Mouse (Mus musculus) heart, embryonic 16.5 days (tissue): ENCODE measurements around the gene Ogfod1. TPM values are rescaled to one million over a fixed set of nuclear protein-coding genes. Genes with fewer than 3 reads are reported as not detected.

Source experiments
- ATAC-seq: fragments of 200-750 bp; cut with Nextera tagmentation; replicated peaks from 2 replicates; pipeline ENCODE4 v1.8.0; 2017; ENCODE audit warnings: moderate number of reproducible peaks; ENCODE audit not compliant: insufficient read depth, low FRiP score; ENCODE audit errors: extremely low read depth
- H3K27ac ChIP-seq: fragments of 300-500 bp; sonication (generic); 2 replicates; pipeline ENCODE4 v1.5.1; 2014; ENCODE audit warnings: mild to moderate bottlenecking, low read length, control low read depth, moderate library complexity
- H3K27me3 ChIP-seq: fragments of 300-500 bp; sonication (generic); 2 replicates; pipeline ENCODE4 v1.6.1; 2014; ENCODE audit warnings: low read length, mixed read lengths; ENCODE audit not compliant: control insufficient read depth, insufficient read depth
- H3K36me3 ChIP-seq: fragments of 300-500 bp; sonication (generic); 2 replicates; pipeline ENCODE4 v1.6.1; 2014; ENCODE audit not compliant: control insufficient read depth, insufficient read depth
- H3K4me1 ChIP-seq: fragments of 300-500 bp; sonication (generic); 2 replicates; pipeline ENCODE4 v1.6.1; 2014; ENCODE audit warnings: low read length, mixed read lengths; ENCODE audit not compliant: control insufficient read depth, insufficient read depth
- H3K4me2 ChIP-seq: fragments of 300-500 bp; sonication (generic); 2 replicates; pipeline ENCODE4 v1.6.1; 2014; ENCODE audit warnings: low read depth, mild to moderate bottlenecking, control low read depth, low read length
- H3K4me3 ChIP-seq: fragments of 300-500 bp; sonication (generic); 2 replicates; pipeline ENCODE4 v1.5.1; 2014; ENCODE audit warnings: mild to moderate bottlenecking, control low read depth, low read length
- H3K9ac ChIP-seq: fragments of 300-500 bp; sonication (generic); 2 replicates; pipeline ENCODE4 v1.6.1; 2014; ENCODE audit warnings: low read length, control low read depth
- H3K9me3 ChIP-seq: fragments of 300-500 bp; sonication (generic); replicated peaks from 2 replicates; pipeline ENCODE4 v1.6.1; 2016; ENCODE audit warnings: low read length; ENCODE audit not compliant: control insufficient read depth
- WGBS: fragments of 180-500 bp; shearing (Covaris S2); extraction: QIAGEN DNeasy Blood & Tissue Kit; methylation state at CpG from one replicate; pipeline ENCODE4 v1.1.7; 2014; 5-methylcytosine and 5-hydroxymethylcytosine counted together
- polyA plus RNA-seq: library from polyadenylated mRNA; unstranded; fragments of >200 nt; fragmentation: Nextera tagmentation; extraction: Ambion mirVana; gene quantifications from 2 replicates; pipeline ENCODE4 v1.2.1, GENCODE M21; 2015

Ogfod1 gene
- polyA plus RNA-seq, result 11.1 and 12.2 TPM in 2 replicates

- Histone ChIP-seq H3K9ac (peak within 1 kb of the TSS; percentile 85), H3K4me2 (peak within 1 kb of the TSS; percentile 92), H3K4me1 (peaks cover 22% of the 10 kb centered on the region), H3K4me3 (peak within 1 kb of the TSS; percentile 96), H3K27ac (peak within 1 kb of the TSS; percentile 84), H3K36me3 (no peaks in the 10 kb centered on the region; the same call in 1 of the 2 replicates), H3K9me3 (no peaks in the 10 kb centered on the region), H3K27me3 (no peaks in the 10 kb centered on the region)
- WGBS, result under 1% methylated on average over 37 of the region's 41 CpGs
- ATAC-seq, result peak; percentile 99
Observed at GRCm38 (mm10) chr8:94036944-94037524, at the start of gene Ogfod1, which contains the start of gene Nudt21. Gene Ogfod1, plus strand, starts transcription at chr8:94037198. Gene Nudt21, minus strand, starts transcription at chr8:94037031.

GRCm38 (mm10) chr8:93989739-93990138, 47.3 kb upstream of the Ogfod1 start:
- Histone ChIP-seq H3K4me2 (no peak overlapping the region), H3K4me3 (no peak overlapping the region), H3K27me3 (no peaks in the 10 kb centered on the region), H3K36me3 (peaks cover 36% of the 10 kb centered on the region), H3K27ac (no peak overlapping the region), H3K9me3 (peaks cover 11% of the 10 kb centered on the region), H3K9ac (no peak overlapping the region), H3K4me1 (no peaks in the 10 kb centered on the region)
- ATAC-seq, result no peak
- 93% methylated on average over 4 of the region's 4 CpGs for WGBS

- H3K4me1 ChIP-seq, result no peaks in the 10 kb centered on the region
- H3K9ac ChIP-seq, result no peak overlapping the region
- H3K4me2 ChIP-seq, result no peak overlapping the region
- WGBS, result 98% methylated on average over 2 of the region's 2 CpGs
- H3K27ac ChIP-seq, result no peak overlapping the region
- peaks cover 32% of the 10 kb centered on the region for H3K36me3 ChIP-seq
- H3K27me3 ChIP-seq, result no peaks in the 10 kb centered on the region
- H3K9me3 ChIP-seq, result no peaks in the 10 kb centered on the region
- H3K4me3 ChIP-seq, result no peak overlapping the region
- no peak for ATAC-seq
Observed at GRCm38 (mm10) chr8:93998961-93999360, 38.0 kb upstream of the Ogfod1 start.

GRCm38 (mm10) chr8:94004139-94004538, 32.9 kb upstream of the Ogfod1 start:
- Histone ChIP-seq H3K27me3 (no peaks in the 10 kb centered on the region), H3K36me3 (peaks cover 32% of the 10 kb centered on the region), H3K9ac (no peak overlapping the region), H3K27ac (no peak overlapping the region), H3K4me2 (no peak overlapping the region), H3K9me3 (no peaks in the 10 kb centered on the region), H3K4me3 (no peak overlapping the region), H3K4me1 (peaks cover 6% of the 10 kb centered on the region)
- no peak for ATAC-seq
- 87% methylated on average over 9 of the region's 9 CpGs for whole genome bisulfite sequencing

- Histone ChIP-seq H3K4me2 (no peak overlapping the region), H3K4me3 (no peak overlapping the region), H3K27me3 (no peaks in the 10 kb centered on the region), H3K4me1 (peaks cover 28% of the 10 kb centered on the region), H3K36me3 (peaks cover 4% of the 10 kb centered on the region; the same call in 1 of the 2 replicates), H3K9me3 (no peaks in the 10 kb centered on the region), H3K27ac (0 out of 2 replicates have a peak overlapping the region, but pooled peaks have one; percentile 9), H3K9ac (no peak overlapping the region)
- 44% methylated on average over 15 of the region's 15 CpGs for WGBS
- ATAC-seq, result no peak
Observed at GRCm38 (mm10) chr8:94009243-94009845, 27.7 kb upstream of the Ogfod1 start.

GRCm38 (mm10) chr8:94010101-94010705, 26.8 kb upstream of the Ogfod1 start:
- Histone ChIP-seq H3K4me3 (no peak overlapping the region), H3K9ac (no peak overlapping the region), H3K9me3 (no peaks in the 10 kb centered on the region), H3K27me3 (no peaks in the 10 kb centered on the region), H3K4me1 (peaks cover 28% of the 10 kb centered on the region), H3K27ac (no peak overlapping the region), H3K36me3 (no peaks in the 10 kb centered on the region), H3K4me2 (peak overlapping the region; percentile 23; the same call in 1 of the 2 replicates)
- ATAC-seq, result no peak
- 66% methylated on average over 2 of the region's 2 CpGs for WGBS

- Histone ChIP-seq H3K4me1 (peaks cover 28% of the 10 kb centered on the region), H3K27me3 (no peaks in the 10 kb centered on the region), H3K4me3 (peak overlapping the region; percentile 99), H3K9me3 (no peaks in the 10 kb centered on the region), H3K4me2 (peak overlapping the region; percentile 93), H3K36me3 (no peaks in the 10 kb centered on the region), H3K9ac (peak overlapping the region; percentile 99), H3K27ac (peak overlapping the region; percentile 95)
- ATAC-seq, result no peak
- 4% methylated on average over 48 of the region's 48 CpGs for WGBS
Observed at GRCm38 (mm10) chr8:94011076-94012012, 25.7 kb upstream of the Ogfod1 start.

GRCm38 (mm10) chr8:94012013-94012951, 24.7 kb upstream of the Ogfod1 start, which contains the start of gene Amfr:
Gene Amfr, minus strand, starts transcription at chr8:94012842.
- Histone ChIP-seq H3K36me3 (no peaks in the 10 kb centered on the region), H3K4me1 (peaks cover 28% of the 10 kb centered on the region), H3K27ac (peak within 1 kb of the TSS; percentile 95), H3K4me3 (peak within 1 kb of the TSS; percentile 99), H3K27me3 (no peaks in the 10 kb centered on the region), H3K4me2 (peak within 1 kb of the TSS; percentile 93), H3K9ac (peak within 1 kb of the TSS; percentile 99), H3K9me3 (no peaks in the 10 kb centered on the region)
- under 1% methylated on average over 108 of the region's 130 CpGs for WGBS
- peak; percentile 92 for ATAC-seq
